ENCODE assay signal across 8 mouse cellular contexts in genomic region chr10:12826760-12827281, GRCm38 (mm10). TPM values are rescaled to one million over a fixed set of nuclear protein-coding genes. Genes with fewer than 3 reads are reported as not detected.
DNase-seq lines count a peak whose midpoint lies in the region; ATAC-seq and TF ChIP-seq lines count a peak whose summit lies in the region.

No protein-coding gene starts in this region.

- H3K4me2 ChIP-seq in intestine, embryonic 14.5 days (ENCODE audit: low read length) = no peak overlapping the region
- no peak overlapping the region for H3K4me2 ChIP-seq in intestine, postnatal 0 days (replicated peaks; ENCODE audit: low read depth)
- H3K4me2 ChIP-seq in kidney, embryonic 14.5 days (replicated peaks; ENCODE audit: low read depth, low read length) = no peak overlapping the region

- 0 out of 2 replicates have a peak, but pooled peaks cover 5% of the 10 kb centered on the region for H3K4me1 ChIP-seq in intestine, embryonic 14.5 days (replicated peaks; ENCODE audit: control insufficient read depth, insufficient read depth, low read length)
- H3K4me1 ChIP-seq in intestine, postnatal 0 days (replicated peaks; ENCODE audit: control insufficient read depth, insufficient read depth, low read length) = no peaks in the 10 kb centered on the region
- peaks cover 14% of the 10 kb centered on the region; the same call in 1 of the 2 replicates for H3K4me1 ChIP-seq in kidney, embryonic 14.5 days (ENCODE audit: control insufficient read depth, insufficient read depth, low read length)

- peak; percentile 61 for DNase-seq in intestine, embryonic 14.5 days (ENCODE audit: low spot score)
- peak; percentile 91 for DNase-seq in cerebellum, adult 9-11 months
- DNase-seq in lung, adult 18-20 months = peak; percentile 61 to 69
- DNase-seq in ovary, postnatal 10 days (ENCODE audit: low spot score) = no peak
- no peak for DNase-seq in B cell, adult 2 months
- no peak for DNase-seq in thymus, postnatal 10 days (ENCODE audit: low spot score in 2 of 2)

- no peak overlapping the region for H3K9ac ChIP-seq in intestine, embryonic 14.5 days (ENCODE audit: low read length)
- H3K9ac ChIP-seq in intestine, postnatal 0 days (ENCODE audit: low read depth, low read length) = no peak overlapping the region
- no peak overlapping the region for H3K9ac ChIP-seq in kidney, embryonic 14.5 days (ENCODE audit: low read depth, low read length)

- H3K9me3 ChIP-seq in intestine, embryonic 14.5 days (ENCODE audit: control insufficient read depth, low read length) = no peaks in the 10 kb centered on the region
- H3K9me3 ChIP-seq in intestine, postnatal 0 days (ENCODE audit: control insufficient read depth) = no peaks in the 10 kb centered on the region
- H3K9me3 ChIP-seq in kidney, embryonic 14.5 days (ENCODE audit: control insufficient read depth, low read length) = no peaks in the 10 kb centered on the region

- ATAC-seq in intestine, embryonic 14.5 days (replicated peaks; ENCODE audit: low FRiP score, low TSS enrichment, low read depth) = peak; percentile 77
- ATAC-seq in intestine, postnatal 0 days = no peak
- 0 out of 2 replicates have a peak, but pooled peaks have one; percentile 51 for ATAC-seq in kidney, embryonic 14.5 days (ENCODE audit: low FRiP score, low TSS enrichment)

- no peaks in the 10 kb centered on the region for H3K36me3 ChIP-seq in intestine, embryonic 14.5 days (ENCODE audit: control insufficient read depth, insufficient read depth, low read length)
- H3K36me3 ChIP-seq in intestine, postnatal 0 days (ENCODE audit: control insufficient read depth, insufficient read depth) = no peaks in the 10 kb centered on the region
- H3K36me3 ChIP-seq in kidney, embryonic 14.5 days (ENCODE audit: control insufficient read depth, insufficient read depth, low read length) = no peaks in the 10 kb centered on the region

- no peaks in the 10 kb centered on the region for H3K27me3 ChIP-seq in intestine, embryonic 14.5 days (replicated peaks; ENCODE audit: control insufficient read depth, insufficient read depth, low read length)
- no peaks in the 10 kb centered on the region for H3K27me3 ChIP-seq in intestine, postnatal 0 days (replicated peaks; ENCODE audit: control insufficient read depth, insufficient read depth, low read length)
- no peaks in the 10 kb centered on the region for H3K27me3 ChIP-seq in kidney, embryonic 14.5 days (ENCODE audit: control insufficient read depth, insufficient read depth, low read length)

- TF ChIP-seq CTCF in intestine, postnatal 0 days (IDR thresholded peaks at IDR 0.05; ENCODE audit: low read depth) = no peak

- H3K4me3 ChIP-seq in intestine, embryonic 14.5 days (ENCODE audit: low read depth, low read length) = no peak overlapping the region
- no peak overlapping the region for H3K4me3 ChIP-seq in intestine, postnatal 0 days (ENCODE audit: low read depth, low read length)
- no peak overlapping the region for H3K4me3 ChIP-seq in kidney, embryonic 14.5 days (ENCODE audit: low read length)

- 58% methylated on average over 6 of the region's 6 CpGs for WGBS in intestine, embryonic 14.5 days
- 52% methylated on average over 6 of the region's 6 CpGs for WGBS in intestine, postnatal 0 days
- 57% methylated on average over 6 of the region's 6 CpGs for WGBS in kidney, embryonic 14.5 days

- no peak overlapping the region for H3K27ac ChIP-seq in intestine, embryonic 14.5 days (ENCODE audit: low read depth)
- H3K27ac ChIP-seq in intestine, postnatal 0 days (ENCODE audit: low read depth, low read length) = no peak overlapping the region
- no peak overlapping the region; the same call in 1 of the 2 replicates for H3K27ac ChIP-seq in kidney, embryonic 14.5 days (ENCODE audit: low read depth, low read length)

RNA-seq across cellular contexts. Expression of gene Utrn, which starts 42.3 kb away (rescaled TPM):
- polyA plus RNA-seq in intestine, embryonic 14.5 days (2014; fragmentation: Nextera tagmentation; extraction: Ambion mirVana) = 55.1 and 55.5 TPM in 2 replicates
- polyA plus RNA-seq in intestine, postnatal 0 days (2015; fragmentation: Nextera tagmentation; extraction: Ambion mirVana) = 21.5 and 22.6 TPM in 2 replicates
- polyA plus RNA-seq in kidney, embryonic 14.5 days (2014; fragmentation: Nextera tagmentation; extraction: Ambion mirVana) = 46.2 and 91.4 TPM in 2 replicates

Comparison
In these comparisons a context has a peak if more than half of its experiments do, and no peak if none do; other contexts are left out.
1. DNase-seq: peak in intestine, embryonic 14.5 days (single experiment), cerebellum, adult 9-11 months (single experiment) and lung, adult 18-20 months (2 of 2); none in ovary, postnatal 10 days (single experiment), B cell, adult 2 months (0 of 2) and thymus, postnatal 10 days (0 of 2).